Mouse (Mus musculus) spleen, adult 2 months (tissue): Measurements from ENCODE around the gene Sobp.

Experiments used
- CTCF ChIP-seq: fragments of 200-500 bp; IDR thresholded peaks from 2 replicates; pipeline ENCODE4 v1.5.1; 2011; ENCODE audit warnings: mild to moderate bottlenecking, inconsistent platforms; ENCODE audit not compliant: insufficient read depth, insufficient read length, insufficient replicate concordance; ENCODE audit errors: extremely low read depth
- POLR2A ChIP-seq: fragments of 200-500 bp; IDR thresholded peaks from 2 replicates; pipeline ENCODE4 v1.6.1; 2011; ENCODE audit warnings: low read depth, low read length, inconsistent platforms

DNA sequence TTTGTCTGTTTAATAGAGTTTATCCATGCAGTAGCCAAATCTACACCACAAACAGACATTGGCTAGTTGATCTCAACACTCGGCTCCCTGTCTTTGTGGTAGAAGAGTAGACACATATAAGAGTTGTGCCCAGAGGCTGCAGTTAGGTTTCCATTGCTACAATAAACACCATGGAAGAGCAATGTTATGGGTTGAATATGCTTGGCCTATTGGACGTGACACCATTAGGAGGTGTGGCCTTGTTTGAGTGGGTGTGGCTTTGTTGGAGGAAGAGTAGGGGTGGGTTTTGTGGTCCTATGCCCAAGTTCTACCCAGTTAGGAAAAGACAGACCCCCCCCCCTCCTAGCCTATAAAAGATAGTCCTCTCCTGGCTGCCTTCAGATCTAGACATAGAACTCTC lies 211.3 kb downstream of the Sobp start:
- TF ChIP-seq CTCF (no peak), POLR2A (no peak)
